Mouse (Mus musculus) T-helper 1 cell (primary cell): ENCODE measurements at regions not wholly inside any gene's neighbourhood (a gene's known extent, or its start where the extent isn't known, plus 50 kb on each side); places are given as distances from the start of the nearest gene placed in this dataset.

Experiments
- in situ Hi-C: fragments of 300-600 bp; cut with MboI, MseI; formaldehyde crosslinking; loops from one replicate; pipeline ENCODE4 v1.15.1; 2025; ENCODE audit warnings: high pct_unique_total_duplicates

DNA sequence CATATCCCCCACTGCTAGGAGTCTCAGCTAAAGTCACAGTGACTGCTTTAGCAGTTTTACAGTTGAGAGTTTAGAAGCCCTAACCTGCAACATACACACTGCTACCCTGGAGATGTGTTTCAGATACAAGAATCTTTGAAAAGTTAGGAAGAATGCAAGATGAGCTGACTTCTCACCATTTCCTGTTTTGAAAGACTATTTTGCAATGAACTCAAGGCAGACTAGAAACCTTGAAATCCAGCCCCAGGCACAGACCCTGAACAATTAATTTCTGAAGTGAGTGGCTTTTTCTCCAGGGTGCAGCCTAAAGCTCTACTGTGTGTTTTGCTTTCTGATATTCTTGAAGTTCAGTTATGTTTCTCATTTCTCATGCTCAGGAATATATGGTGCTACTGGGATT lies 440.6 kb downstream of the Nebl start:
- in situ Hi-C loops, result no loop called here

DNA sequence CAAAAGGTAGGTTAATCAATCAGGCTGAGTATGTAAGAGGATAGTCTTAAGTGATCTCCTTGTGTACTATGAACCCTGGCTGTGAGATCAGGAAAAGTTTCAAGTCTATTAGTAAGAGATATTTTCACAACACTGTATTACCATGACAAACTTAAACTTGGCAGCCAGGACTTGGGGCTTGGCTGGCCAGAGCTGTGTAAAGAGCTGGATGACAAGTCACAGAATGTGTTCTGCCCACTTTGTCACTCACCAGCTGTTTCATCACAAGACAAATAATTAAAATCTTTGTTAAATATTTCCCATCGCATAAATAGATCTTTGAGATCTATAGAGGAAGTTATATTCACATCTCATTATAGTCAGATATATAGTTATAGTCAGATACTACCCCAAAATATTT lies 443.7 kb downstream of the Nebl start:
- in situ Hi-C loops, result no loop called here

DNA sequence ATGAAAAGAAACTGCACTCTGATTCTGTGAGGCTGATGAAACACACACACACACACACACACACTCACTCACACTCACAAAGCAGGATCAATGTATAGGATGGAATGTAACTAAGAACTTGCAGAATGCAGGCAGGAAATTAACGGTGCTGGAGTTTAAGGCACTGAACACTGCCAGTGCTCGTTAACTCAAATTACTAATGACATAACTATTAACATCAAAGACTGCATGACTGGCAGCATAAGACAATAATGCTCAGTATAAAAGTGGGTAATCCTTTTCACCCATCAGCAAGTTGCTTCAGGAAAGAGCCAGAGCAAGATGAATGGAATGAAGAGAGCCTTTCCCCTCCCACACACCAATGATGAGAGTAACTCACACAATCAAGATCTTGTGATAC lies 481.3 kb downstream of the Nebl start:
- in situ Hi-C loops, result no loop called here

DNA sequence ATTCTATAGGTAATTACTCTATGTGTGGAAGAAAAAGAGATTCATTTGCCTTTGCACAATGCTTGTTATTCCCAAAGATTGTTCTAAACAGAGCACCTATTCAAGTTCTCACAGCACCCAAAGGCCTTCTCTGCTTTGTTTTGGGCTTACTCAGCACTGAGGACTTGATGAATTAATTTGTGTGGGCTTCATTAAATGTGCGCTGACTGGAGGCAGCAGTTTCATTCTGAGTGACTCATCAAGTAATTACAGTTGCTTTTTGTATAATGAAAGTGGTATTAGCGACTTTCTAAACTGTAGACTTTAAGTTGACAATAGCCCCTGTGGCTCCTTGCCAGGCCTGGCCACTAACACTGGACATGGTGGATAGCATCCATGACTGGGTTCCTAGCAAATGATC lies 485.4 kb downstream of the Nebl start:
- in situ Hi-C loops, result no loop called here

DNA sequence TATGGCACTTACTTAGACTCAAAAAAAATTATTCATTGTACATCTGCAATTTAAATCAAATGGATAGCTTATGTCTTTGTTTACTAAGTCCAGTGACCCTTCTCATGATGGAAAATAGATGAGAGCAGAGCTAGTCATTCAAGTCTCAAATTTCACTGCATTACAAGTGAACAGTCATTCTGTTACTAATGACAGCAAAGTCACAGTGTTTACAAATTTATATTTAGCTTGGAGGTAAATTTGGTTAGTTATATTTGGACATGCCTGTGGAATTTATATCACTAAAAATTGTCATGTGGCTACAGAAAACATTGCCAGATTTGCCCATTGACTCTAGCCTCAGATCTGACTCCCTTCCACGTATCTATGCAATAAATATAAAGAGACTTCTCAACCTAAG lies 515.7 kb downstream of the Nebl start:
- in situ Hi-C loops, result no loop called here

DNA sequence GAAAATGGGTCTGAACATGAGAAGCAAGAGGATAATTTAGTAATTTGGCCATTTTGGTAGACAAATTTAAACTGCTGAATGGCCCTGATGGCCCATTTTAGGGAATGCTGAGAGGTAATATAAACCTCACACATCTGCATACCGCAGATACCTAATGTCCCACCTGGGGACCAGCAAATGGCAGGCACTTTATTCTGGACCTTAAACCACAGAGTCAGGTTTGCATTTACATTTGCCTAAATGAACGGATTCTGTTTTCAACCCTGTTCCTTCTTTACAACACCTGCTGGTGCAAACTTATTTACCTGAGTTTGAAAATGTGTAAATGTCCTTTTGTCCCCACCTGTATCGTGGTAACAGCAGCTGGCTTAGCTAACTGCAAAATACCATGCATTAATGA lies 516.4 kb downstream of the Nebl start:
- in situ Hi-C loops, result no loop called here

DNA sequence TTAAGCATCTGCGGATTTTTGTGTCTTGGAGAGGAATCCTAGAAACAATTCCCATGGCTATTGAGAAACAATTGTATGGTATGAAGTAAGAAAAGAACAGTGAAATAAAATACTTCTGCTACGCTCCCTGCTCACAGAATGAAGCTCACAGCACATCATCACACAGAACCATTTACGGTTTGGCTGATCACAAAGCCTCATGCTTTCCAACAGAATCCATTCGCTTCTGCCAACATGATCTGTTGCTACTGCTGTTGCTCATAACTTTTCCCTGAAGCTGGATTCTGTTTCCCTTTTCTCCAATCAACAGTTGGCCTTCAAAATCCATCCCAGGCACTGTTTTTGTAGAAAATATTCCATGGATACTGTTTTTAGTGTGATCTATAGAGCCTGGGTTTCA lies 518.7 kb downstream of the Nebl start:
- in situ Hi-C loops, result no loop called here

DNA sequence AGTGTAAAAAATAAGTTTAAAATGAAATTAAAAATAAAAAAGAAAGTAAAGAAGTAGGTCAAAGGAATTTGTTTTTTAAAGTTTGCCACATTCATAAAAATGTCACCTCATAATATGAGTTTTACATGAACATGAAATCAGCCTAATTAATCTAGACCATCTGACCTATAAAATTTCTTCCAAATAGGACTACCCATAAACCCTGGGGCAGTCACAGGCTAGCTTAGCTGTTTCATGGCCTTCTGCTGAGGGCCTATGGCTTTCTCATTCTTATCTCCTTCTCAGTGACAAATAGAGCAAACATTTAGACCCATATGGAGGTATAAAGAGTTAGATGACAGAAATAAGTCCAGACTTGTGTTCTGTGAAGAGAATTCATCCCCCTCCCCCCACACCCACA lies 520.2 kb downstream of the Nebl start:
- in situ Hi-C loops, result no loop called here

DNA sequence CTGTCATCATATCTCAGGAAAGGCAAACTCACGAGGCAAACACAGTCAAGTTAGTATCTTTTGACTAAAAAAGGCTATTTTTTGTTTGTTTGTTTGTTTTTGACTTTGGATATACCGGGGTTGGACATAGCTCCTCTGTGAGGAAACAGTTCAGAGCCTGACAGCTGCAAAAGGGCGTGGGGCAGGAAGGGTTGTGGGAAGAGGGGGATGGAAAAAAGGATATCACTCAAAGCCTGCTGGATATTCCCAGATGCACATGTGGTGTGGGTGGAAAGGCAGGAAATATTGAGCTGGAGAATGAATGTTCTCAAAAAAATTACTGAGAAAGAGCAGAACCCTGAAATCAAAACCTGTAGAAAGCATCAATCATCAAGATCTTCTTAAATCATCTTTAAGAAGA lies 537.7 kb downstream of the Nebl start:
- in situ Hi-C loops, result no loop called here

DNA sequence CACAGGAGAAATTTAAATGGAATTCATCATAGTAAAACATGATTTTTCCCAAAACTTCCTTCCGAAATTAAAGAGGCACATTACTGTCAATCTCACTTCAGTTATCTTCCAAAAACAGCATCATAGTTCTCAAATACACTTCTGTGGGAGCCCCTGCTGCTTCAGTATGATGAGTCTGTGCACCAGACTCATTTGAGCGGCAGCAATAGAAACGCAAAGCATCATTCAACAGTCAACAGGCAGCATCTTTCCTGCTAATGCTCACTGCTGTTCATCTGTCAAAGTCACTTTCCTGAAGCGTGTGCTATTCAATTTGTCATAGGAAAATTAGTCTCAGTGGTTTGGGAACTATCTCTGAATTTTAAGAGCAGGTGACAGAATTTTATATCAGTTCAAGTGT lies 542.1 kb downstream of the Nebl start:
- in situ Hi-C loops, result loop anchor here (10.0 kb wide), 1 partner anchor 574 kb away; no protein-coding TSS in a partner anchor

DNA sequence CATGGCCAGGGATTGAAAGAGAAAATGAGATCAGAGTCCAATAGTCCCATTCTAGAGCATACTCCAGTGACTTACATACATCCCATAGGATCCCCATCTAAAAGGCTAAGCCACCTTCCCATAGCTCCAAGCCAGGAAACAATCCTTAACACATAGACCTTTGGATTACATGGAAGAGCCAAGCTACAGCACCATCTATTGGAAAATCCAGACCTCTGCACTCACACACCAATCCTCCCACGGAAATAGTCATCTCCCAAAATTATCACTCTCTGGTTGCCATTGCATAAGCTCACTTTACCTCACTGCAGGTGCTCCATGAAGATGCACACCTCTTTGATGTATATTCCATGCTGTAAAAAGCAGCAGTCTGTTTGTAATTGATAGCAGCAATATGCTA lies 543.4 kb downstream of the Nebl start:
- in situ Hi-C loops, result loop anchor here (10.0 kb wide), 1 partner anchor 573 kb away; no protein-coding TSS in a partner anchor

DNA sequence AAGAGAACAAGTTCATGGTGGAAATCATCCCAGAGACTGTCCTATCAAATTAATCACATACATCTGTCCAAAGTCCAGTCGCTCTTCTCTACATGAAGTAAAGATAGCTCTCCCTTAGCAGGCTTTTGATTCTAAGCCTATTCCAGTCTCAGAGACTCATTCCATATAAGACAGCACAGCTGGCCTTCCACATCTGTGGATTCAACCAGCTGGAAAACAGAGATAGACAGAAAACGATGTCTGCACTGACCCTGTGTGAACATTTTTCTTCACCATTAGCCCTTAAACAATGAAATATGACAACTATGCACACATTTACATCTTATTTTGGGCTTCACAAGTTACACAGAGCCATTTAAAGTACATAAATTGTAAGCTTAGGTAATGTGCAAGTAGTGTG lies 547.6 kb downstream of the Nebl start:
- in situ Hi-C loops, result loop anchor here (10.0 kb wide), 1 partner anchor 569 kb away; no protein-coding TSS in a partner anchor

DNA sequence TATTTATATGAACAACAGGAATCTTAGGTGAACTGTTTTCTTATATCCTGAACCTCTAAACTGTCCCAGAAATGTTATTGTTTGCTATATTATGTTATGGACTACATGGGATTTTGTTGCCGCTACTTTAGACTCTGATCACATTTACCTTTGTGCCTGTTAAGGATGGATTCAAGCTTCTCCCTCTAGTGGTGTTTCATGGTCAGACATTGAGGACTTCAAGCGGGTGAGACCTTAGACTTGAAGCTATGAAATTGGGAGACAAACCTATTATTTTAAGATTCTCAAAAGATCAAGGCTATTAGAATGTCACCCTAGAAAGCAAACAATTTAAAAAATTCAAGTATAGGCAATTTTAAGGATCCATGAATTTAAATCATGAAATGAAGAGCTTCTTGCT lies 549.7 kb downstream of the Nebl start:
- in situ Hi-C loops, result loop anchor here (10.0 kb wide), 1 partner anchor 567 kb away; no protein-coding TSS in a partner anchor

DNA sequence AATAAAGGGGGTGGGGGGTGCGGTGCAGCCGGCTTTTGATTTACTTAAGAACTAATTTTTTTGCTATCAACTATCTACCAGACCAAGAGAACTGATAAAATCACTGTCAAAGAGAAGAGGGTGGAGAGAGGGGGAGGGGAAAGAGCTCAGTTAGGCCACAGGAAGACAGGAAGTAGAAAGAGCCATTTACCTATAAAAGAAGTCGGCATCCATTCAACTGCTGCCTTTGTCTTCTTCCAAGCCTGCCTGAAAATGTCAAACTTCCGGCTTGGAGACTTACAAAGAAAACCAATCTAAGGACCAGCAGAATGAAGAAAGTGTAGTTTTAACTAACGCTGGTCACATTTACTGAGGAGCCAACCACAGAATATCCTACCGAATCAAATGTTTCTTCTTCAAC lies 562.4 kb downstream of the Nebl start:
- in situ Hi-C loops, result no loop called here

DNA sequence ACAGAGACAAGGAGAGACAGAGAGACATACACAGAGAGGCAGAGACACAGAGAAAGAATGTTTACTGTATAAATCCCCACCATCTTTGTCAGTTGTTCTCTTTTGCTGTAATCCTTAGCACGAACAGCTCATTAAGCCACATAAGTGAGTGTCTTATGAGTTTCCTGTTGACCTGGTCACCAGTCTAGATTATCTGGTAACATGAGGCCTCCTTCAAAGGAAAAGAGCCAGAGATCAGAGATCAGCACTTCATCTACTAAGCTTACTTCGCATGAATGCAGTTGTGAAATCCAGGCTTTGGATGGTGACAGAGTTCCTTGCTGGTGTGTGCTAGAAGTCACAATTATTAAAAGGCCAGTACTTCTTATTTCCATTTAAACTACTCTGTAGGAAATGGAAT lies 566.2 kb downstream of the Nebl start:
- in situ Hi-C loops, result no loop called here

DNA sequence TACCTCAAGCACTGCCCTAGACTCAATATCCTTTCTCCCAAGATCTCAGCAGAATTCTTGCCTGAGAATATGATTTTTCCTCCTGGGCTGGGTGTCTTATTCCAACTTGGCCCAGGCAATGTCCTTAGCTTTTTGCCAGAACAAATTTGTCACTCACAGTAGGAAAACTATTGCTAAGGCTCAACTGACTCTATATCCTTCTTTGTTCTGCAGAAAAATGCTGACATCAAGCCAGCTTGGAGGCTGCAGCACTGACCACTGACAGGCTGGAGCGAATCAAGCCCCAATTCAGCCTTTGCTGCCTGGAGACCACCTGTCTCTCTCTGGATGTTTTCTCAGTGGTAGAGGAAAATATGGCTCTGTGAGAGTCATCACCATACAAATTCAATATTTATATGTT lies 572.8 kb downstream of the Nebl start:
- in situ Hi-C loops, result no loop called here

DNA sequence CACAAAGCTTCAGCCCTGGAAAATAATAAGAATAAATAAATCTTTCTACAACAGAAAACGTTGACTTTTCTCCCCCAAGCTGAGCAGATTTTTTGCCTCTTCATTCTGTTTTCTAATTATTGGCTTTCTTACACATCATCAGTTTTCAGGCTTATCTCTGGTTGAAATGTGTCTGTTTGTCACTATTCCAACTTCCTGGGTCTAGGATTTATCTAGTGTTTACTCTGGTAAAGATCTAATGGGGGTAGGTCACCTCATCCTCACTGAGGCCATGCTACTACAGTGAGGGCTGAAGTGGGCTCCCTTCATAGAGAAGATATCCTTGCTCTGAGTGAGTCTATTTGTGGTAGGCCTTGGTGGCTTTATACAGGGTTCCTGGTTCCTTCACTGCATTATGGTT lies 573.9 kb downstream of the Nebl start:
- in situ Hi-C loops, result no loop called here

DNA sequence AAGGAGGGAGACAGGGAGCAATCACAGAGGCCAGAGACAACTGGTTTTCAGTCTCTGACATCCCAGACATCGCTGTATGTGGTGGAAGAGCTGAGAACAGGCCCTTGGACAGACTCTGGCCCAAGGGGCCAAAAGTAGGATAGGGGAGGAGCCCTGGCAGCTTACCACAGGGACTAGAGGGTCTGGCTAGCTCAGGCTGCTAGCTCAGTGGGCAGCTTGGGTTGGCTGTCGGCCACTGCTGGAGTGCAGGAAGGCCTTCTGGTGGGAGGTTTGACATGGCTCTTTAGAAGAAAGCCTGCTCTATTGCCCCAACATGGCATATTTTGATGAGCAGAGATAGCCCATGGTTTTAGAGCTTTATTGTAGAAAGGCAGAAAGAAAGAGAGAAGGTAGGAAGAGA lies 575.7 kb downstream of the Nebl start:
- in situ Hi-C loops, result no loop called here

DNA sequence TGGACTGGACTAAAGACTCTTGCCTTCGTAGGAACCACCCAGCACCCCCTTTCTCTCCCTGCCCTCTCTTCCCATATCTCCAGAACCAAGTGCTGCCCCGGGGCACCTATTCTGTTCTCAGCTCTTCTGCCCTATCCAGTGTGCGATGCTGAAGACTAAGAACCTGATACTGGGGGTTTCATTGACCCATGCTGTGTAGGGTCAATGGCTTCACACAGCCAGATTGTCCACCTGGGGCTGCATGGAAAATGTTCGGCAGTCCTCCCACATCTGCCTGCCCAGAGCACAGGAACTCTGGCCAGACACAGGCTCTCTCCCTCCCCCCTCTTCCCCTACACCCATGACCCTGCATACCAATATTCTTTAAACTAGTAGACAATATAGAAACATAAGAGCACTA lies 607.6 kb downstream of the Nebl start:
- in situ Hi-C loops, result no loop called here

DNA sequence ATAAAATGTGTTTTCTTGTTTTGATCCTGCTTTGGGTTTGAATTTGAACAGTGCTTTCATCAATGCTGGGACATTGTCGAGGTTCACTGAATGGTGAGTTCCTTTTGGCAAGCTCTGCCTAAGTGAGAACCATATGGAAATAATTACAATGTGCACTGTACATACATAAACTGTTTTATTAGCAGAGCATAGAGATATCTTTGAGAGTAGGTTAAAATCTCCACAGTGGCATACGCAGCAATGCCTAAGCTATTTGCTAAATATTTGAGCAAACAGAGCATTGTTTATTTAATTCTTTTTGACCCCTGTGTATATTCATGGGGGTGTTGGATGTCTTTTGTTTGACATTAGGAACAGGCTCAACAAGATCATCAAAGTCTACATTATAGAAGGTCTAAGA lies 614.0 kb downstream of the Nebl start:
- in situ Hi-C loops, result no loop called here

DNA sequence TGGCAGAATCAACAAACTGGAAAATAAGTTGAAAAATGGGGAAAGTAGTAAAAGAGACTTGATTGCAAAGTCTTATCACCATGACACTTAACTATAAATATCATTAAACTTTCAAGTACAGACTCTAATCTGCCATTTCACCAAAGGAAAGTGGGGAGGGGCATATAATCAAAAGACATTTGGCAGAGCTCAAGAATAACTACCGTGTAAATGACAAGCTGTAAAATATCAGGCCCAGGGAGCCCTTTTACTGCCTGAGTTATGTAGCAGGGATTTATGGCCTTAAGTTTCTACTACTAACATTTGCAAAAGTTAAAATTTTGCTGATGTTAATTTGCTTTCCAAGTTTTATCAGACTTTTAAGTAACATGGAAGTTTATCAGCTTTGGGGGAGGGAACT lies 620.1 kb downstream of the Nebl start:
- in situ Hi-C loops, result no loop called here

DNA sequence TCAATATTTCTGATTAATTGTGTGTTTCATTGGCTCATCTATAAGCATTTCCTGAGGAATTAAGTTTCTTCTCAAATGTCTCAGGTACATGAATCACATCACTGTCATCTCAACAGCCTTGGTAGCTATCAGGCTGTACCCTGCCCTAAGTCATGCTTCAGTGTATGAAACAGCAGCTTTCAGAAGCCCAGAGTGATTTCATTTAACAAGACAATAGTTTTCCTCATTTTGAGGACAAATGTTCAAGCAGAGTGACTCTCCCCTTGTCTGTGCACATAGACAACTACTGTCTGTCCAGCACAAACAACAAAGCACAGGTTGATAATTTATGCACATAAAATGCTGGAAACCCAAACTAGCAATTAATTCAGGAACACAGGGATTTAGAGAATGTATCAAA lies 630.1 kb downstream of the Nebl start:
- in situ Hi-C loops, result no loop called here

DNA sequence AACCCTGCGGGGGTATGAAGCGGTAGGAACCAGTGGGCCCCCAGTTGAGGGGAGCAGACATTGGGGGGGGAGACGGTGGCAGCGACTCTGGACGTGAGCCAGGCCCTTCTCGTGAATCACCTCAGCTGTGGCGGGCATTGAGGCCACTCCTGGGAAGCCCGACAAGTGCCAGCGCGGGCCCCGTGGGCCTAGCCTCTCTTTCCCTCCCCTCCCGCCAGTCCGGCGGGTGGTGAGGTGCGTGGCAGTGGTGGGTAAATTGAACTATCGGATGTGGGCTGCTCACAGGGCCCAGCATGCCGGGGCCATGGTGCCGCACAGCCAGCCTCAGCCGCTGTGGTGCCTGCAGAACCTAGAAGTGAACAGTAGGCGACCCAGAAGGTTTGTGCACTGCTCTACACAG lies 633.7 kb downstream of the Nebl start:
- in situ Hi-C loops, result no loop called here

DNA sequence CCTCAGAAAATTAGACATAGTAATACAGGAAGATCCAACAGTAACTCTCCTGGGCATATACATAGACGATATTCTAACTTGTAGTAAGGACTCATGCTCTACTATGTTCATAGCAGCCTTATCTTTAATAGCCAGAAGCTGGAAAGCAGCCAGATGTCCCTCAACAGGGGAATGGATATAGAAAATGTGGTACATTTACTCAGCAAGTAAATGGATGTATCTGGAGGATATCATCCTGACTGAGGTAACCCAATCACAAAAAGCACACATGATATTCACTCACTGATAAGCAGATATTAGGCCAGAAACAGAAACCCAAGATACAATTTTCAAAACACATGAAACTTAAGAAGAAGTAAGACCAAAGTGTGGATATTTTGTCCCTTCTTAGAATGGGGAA lies 639.8 kb downstream of the Nebl start:
- in situ Hi-C loops, result no loop called here

DNA sequence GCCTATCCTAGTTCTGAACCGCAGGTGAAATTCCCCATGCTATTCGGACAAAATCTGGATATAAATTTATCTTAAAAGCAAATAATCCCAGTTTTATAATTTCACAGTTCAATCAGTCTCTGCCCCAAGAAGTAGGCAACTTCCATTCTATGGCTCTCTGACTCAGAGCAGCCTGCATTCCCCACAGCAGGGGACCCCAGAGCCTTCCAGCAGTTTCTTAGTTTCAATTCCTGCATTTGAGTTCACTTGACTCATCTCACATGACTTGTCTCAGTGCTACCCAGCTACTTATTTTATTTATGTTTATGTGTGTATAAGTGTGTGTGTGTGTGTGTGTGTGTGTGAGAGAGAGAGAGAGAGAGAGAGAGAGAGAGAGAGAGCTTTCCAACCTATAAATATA lies 650.0 kb downstream of the Nebl start:
- in situ Hi-C loops, result no loop called here
